Mouse (Mus musculus): ENCODE results near the gene Mef2c. TPM values are rescaled to one million over a fixed set of nuclear protein-coding genes. Genes with fewer than 3 reads are reported as not detected.

The Mef2c gene
- total and polyA plus RNA-seq, 3 experiments: 99.9 to 159 (median 107) TPM

GRCm38 (mm10) chr13:83484215-83484614 lies 19.6 kb upstream of the Mef2c start:
- no peak for DNase-seq (ENCODE audit: extremely low read depth)
- Histone ChIP-seq H3K9me3 (replicated peaks; ENCODE audit: low read length) (no peaks in the 10 kb centered on the region), H3K4me3 (replicated peaks in 1 of 3; ENCODE audit: low read depth in 2 of 3, low read length in 2 of 3, poor library complexity in 1 of 3) (no peak overlapping the region), H3K4me1 (ENCODE audit: control insufficient read depth in 1 of 2, insufficient read depth in 2 of 2) (no peaks in the 10 kb centered on the region), H3K79me2 (replicated peaks; ENCODE audit: control insufficient read depth, extremely low read depth, insufficient read depth, poor library complexity, severe bottlenecking) (no peaks in the 10 kb centered on the region), H3K27me3 (replicated peaks) (no peaks in the 10 kb centered on the region), H3K36me3 (replicated peaks in 1 of 2; ENCODE audit: control insufficient read depth in 1 of 2, insufficient read depth in 1 of 2, low read length in 1 of 2) (no peaks in the 10 kb centered on the region), H3K4me2 (ENCODE audit: insufficient read depth, low read depth, poor library complexity, severe bottlenecking) (no peak overlapping the region), H3K27ac (ENCODE audit: insufficient read depth, low read depth) (no peak overlapping the region), H3K9ac (ENCODE audit: insufficient read depth, low read depth) (no peak overlapping the region)
- TF ChIP-seq SMC3 (IDR thresholded peaks at IDR 0.05; ENCODE audit: low read depth, low read length): no peak
- TF ChIP-seq PAX5 (IDR thresholded peaks at IDR 0.05; ENCODE audit: low read length): no peak
- TF ChIP-seq EP300 (IDR thresholded peaks at IDR 0.05; ENCODE audit: low read length): no peak
- no peak for TF ChIP-seq MAFK (IDR thresholded peaks at IDR 0.05; ENCODE audit: insufficient replicate concordance, low read length)
- no peak for TF ChIP-seq MAX (IDR thresholded peaks at IDR 0.05; ENCODE audit: low read length)
- no peak for TF ChIP-seq ELF1 (IDR thresholded peaks at IDR 0.05; ENCODE audit: low read depth, low read length)
- no peak for TF ChIP-seq UBTF (IDR thresholded peaks at IDR 0.05; ENCODE audit: low read depth, low read length)
- no peak for TF ChIP-seq HCFC1 (IDR thresholded peaks at IDR 0.05; ENCODE audit: low read depth, low read length)
- no peak for TF ChIP-seq MEF2A (IDR thresholded peaks at IDR 0.05; ENCODE audit: borderline replicate concordance, low read depth, low read length)
- no peak for TF ChIP-seq RCOR1 (conservative IDR thresholded peaks at IDR 0.05; ENCODE audit: low read depth, low read length)
- TF ChIP-seq CTCF (conservative IDR thresholded peaks at IDR 0.05 in 1 of 2, IDR thresholded peaks at IDR 0.05 in 1 of 2; ENCODE audit: low read depth in 2 of 2, low read length in 2 of 2): no peak
- TF ChIP-seq USF1 (IDR thresholded peaks at IDR 0.05; ENCODE audit: low read depth, low read length): no peak
- TF ChIP-seq ZKSCAN1 (IDR thresholded peaks at IDR 0.05; ENCODE audit: borderline replicate concordance, low read depth, low read length): no peak
- TF ChIP-seq POLR2A (IDR thresholded peaks at IDR 0.05; ENCODE audit: low read depth, low read length): no peak
- no peak for TF ChIP-seq TCF12 (IDR thresholded peaks at IDR 0.05; ENCODE audit: low read depth, low read length)
- no peak for TF ChIP-seq NELFE (IDR thresholded peaks at IDR 0.05; ENCODE audit: low read depth, low read length)
- TF ChIP-seq BHLHE40 (IDR thresholded peaks at IDR 0.05; ENCODE audit: low read depth, low read length): no peak
- TF ChIP-seq MXI1 (IDR thresholded peaks at IDR 0.05; ENCODE audit: low read depth, low read length): no peak
- dilution Hi-C loops (cut with MboI; ENCODE audit: extremely low pct_ligation_motif_present, extremely low pct_unique_long_range_greater_than_20kb, low sequenced_read_pairs) (no loop called here), in situ Hi-C loops (cut with MboI; ENCODE audit: low pct_ligation_motif_present, low pct_unique_long_range_greater_than_20kb, low sequenced_read_pairs) (no loop called here)

- no peaks in the 10 kb centered on the region for H3K36me3 ChIP-seq (replicated peaks in 1 of 2; ENCODE audit: control insufficient read depth in 1 of 2, insufficient read depth in 1 of 2, low read length in 1 of 2)
- no peak for TF ChIP-seq IRF4 (IDR thresholded peaks at IDR 0.05; ENCODE audit: low read depth, low read length)
- no peak for TF ChIP-seq CHD2 (IDR thresholded peaks at IDR 0.05; ENCODE audit: low read length)
- TF ChIP-seq GABPA (IDR thresholded peaks at IDR 0.05; ENCODE audit: insufficient replicate concordance, low read depth, low read length): no peak
- no peak for TF ChIP-seq ZKSCAN1 (IDR thresholded peaks at IDR 0.05; ENCODE audit: borderline replicate concordance, low read depth, low read length)
- no peak for TF ChIP-seq EP300 (IDR thresholded peaks at IDR 0.05; ENCODE audit: low read length)
- TF ChIP-seq ELF1 (IDR thresholded peaks at IDR 0.05; ENCODE audit: low read depth, low read length): no peak
- TF ChIP-seq TCF12 (IDR thresholded peaks at IDR 0.05; ENCODE audit: low read depth, low read length): no peak
- TF ChIP-seq HCFC1 (IDR thresholded peaks at IDR 0.05; ENCODE audit: low read depth, low read length): no peak
- TF ChIP-seq ZMIZ1 (IDR thresholded peaks at IDR 0.05; ENCODE audit: low read depth, low read length): no peak
- TF ChIP-seq BHLHE40 (IDR thresholded peaks at IDR 0.05; ENCODE audit: low read depth, low read length): no peak
- no peak for TF ChIP-seq TBP (conservative IDR thresholded peaks at IDR 0.05; ENCODE audit: low read depth, low read length)
- no peak for TF ChIP-seq CTCF (conservative IDR thresholded peaks at IDR 0.05 in 1 of 2, IDR thresholded peaks at IDR 0.05 in 1 of 2; ENCODE audit: low read depth in 2 of 2, low read length in 2 of 2)
- dilution Hi-C loops (cut with MboI; ENCODE audit: extremely low pct_ligation_motif_present, extremely low pct_unique_long_range_greater_than_20kb, low sequenced_read_pairs): no loop called here
- no peak overlapping the region for H3K9ac ChIP-seq (ENCODE audit: insufficient read depth, low read depth)
- no peaks in the 10 kb centered on the region for H3K9me3 ChIP-seq (replicated peaks; ENCODE audit: low read length)
- H3K4me2 ChIP-seq (ENCODE audit: insufficient read depth, low read depth, poor library complexity, severe bottlenecking): no peak overlapping the region
- H3K27me3 ChIP-seq (replicated peaks): no peaks in the 10 kb centered on the region
- in situ Hi-C loops (cut with MboI; ENCODE audit: low pct_ligation_motif_present, low pct_unique_long_range_greater_than_20kb, low sequenced_read_pairs): no loop called here
- H3K4me1 ChIP-seq (ENCODE audit: control insufficient read depth in 1 of 2, insufficient read depth in 2 of 2): no peaks in the 10 kb centered on the region
- no peak overlapping the region for H3K4me3 ChIP-seq (replicated peaks in 1 of 3; ENCODE audit: low read depth in 2 of 3, low read length in 2 of 3, poor library complexity in 1 of 3)
- no peaks in the 10 kb centered on the region for H3K79me2 ChIP-seq (replicated peaks; ENCODE audit: control insufficient read depth, extremely low read depth, insufficient read depth, poor library complexity, severe bottlenecking)
- H3K27ac ChIP-seq (ENCODE audit: insufficient read depth, low read depth): no peak overlapping the region
- no peak for DNase-seq (ENCODE audit: extremely low read depth)
Measured at GRCm38 (mm10) chr13:83484721-83485369, 19.0 kb upstream of the Mef2c start.

Data from CH12.LX (cell line).